Mouse (Mus musculus) B cell, adult 2 months (primary cell): Measurements from ENCODE around the gene Amigo3.
A peak's percentile ranks its signal among the peaks of the same experiment; 100 is the strongest.
"Not testable (repeated sequence)": the region's sequence is repeated elsewhere in the genome, so short reads cannot be mapped to it uniquely, and the experiment has no call there.

Source experiments
- DNase-seq, 2 experiments: peaks; one replicate each; pipeline ENCODE4 v3.0.0; 2022

The Amigo3 gene

DNA sequence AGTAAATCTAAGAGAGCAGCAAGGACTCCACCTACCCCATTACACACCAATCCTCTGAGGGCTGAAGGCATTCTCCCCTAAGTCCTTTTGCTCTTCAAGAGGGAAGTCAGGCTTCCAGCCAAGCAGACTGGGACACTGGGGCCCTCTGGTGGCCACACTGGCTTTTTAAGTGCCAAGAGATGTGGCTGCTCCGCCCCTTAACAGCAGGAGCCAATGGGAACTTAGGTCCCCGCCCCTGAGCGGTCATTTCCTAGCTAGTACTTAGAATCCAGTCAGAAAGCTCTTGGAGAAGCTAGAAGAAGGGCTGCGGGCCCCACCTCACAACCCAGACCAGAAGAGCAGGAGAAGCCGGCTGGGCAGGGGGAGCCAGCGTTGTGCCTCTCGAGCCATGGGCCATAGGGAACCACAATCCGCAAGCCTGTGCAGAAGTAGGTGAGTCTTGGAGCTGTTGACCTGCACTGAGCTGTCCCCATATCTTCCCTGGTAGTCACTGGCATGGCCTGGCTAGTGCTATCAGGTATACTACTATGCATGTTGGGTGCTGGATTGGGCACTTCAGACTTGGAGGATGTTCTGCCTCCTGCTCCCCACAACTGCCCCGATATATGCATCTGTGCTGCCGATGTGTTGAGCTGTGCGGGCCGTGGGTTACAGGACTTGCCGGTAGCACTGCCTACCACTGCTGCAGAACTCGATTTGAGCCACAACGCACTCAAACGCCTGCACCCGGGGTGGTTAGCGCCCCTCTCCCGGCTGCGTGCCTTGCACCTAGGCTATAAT, at the start of gene Amigo3:
TSS of gene Amigo3 (plus strand) at position 275 of the 780 bp plus-strand sequence.
- DNase-seq, result peak; percentile 96 to 98

DNA sequence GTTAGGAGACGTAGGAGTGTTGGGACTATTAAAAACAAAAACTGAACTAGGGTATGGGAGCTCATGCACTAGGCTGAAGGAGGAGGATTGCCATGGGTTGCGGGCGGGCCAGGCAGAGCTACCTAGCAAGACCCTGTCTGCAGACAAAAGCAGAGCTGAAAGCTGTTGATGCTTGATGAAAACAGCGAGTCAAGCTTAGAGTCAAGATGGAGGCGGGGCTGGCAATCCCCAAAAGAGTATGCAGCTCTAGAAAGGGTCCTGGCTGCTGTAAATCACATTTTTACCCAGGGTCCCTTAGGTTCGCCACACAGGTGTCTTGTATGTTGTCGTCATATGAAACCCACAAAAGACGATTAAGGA, 49.4 kb upstream of the Amigo3 start:
- DNase-seq, result peak; percentile 53 to 59

DNA sequence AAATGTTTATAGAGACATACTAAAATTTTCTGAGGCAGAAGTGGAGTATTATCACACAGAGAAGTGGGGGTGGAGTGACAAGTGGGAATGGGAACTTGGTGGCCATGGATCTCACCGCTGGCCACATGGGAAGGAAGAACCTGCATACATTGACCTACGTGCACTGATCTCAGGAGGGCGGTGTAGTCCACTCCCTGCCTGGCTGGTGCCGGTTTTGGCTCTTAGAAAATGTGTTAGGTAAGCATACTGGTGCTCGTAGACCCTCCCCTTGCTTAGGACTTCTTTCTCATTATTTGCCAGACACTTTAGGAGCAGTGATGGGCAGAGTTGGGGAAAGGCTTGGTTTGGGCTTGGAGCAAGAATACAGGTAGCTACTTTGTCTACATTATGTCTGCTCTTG, 44.9 kb upstream of the Amigo3 start:
- no peak for DNase-seq

DNA sequence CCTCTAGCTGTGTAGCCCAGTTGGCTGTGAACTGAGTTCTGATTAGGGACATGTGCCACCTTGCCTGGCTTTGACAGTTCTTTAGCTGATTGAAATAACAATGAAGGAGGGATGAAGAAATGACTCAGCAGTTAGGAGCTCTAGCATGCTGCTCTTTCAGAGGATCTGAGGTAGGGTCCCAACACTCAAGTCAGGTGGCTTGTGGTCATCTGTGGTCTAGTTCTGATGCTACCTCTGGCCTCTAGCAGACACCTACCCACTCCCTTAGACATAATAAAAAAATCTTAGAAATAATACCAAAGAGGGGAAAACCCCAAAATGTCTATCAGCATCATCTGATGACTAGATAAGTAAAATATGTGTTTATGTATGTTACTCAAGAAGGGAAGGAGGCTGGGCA, 42.6 kb upstream of the Amigo3 start:
- DNase-seq, result no peak

DNA sequence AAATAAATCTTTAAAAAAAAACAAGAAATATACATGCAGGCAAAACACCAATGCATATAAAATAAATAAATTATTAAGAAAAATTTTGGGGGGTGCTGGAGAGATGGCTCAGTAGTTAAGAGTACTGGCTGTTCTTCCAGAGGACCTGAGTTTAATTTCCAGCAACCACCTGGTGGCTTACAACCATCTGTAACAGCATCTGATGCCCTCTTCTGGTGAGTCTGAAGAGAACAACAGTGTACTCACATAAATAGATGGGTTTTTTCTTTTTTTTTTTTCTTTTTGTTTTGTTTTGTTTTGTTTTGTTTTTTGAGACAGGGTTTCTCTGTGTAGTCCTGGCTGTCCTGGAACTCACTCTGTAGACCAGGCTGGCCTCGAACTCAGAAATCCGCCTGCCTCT, 39.4 kb upstream of the Amigo3 start:
- not testable (repeated sequence) for DNase-seq

DNA sequence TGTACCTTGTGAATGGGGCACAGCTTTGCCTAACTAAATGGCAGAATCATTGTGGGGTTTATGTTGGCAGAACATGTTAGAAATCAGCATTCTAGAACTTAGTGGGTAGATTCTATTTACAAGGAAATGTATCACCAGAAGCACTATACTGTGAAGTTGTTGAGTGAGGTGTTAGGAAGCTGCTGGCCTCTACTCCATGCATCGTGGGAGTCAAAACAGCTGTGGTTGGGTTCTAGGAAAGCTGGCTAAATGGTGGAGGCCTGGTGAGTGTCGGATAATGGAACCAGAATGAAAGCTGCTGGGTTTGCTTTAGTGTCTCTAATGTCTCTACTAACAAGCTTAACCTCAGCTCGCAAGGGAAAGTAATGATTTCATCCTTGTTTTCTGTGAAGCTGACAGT, 35.8 kb upstream of the Amigo3 start:
- no peak for DNase-seq

DNA sequence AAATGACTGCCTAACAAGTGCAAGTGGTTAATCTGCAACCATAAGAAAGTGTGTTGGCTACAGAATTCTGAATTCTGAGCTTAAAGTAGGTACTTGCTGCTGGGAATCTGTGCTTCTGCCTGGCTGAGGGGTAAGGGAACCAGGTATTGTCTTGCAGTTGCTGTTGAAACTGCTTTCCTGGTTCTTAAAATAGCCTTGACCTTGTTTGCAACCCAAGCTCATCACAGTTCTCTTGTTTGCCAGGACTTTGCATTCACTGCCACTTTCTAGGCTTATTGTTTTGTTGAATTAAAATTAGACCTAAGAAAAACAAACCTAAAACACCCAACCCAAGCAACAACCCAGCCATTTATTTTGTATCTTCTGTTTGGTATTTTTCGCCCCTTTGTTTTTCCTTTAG, 32.2 kb upstream of the Amigo3 start:
- no peak for DNase-seq

DNA sequence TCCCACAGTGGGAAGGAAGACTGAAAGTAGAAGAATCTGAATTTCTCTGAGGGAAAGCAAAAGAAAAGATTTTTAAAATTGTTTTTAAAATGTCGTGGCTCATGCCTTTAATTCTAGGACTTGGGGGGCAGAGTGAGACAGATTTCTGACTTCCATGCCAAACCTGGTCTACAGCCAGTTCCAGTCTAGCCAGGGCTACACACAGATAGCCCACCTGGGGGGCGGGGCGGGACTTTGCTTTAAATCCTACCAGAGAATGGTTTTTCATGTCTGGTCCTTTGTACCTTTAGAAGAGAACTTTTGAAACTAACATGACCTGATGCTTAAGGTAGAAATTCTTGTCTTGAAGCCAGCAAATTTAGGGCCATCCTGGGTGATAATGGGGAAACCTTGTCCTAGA, 29.7 kb upstream of the Amigo3 start:
- no peak for DNase-seq

DNA sequence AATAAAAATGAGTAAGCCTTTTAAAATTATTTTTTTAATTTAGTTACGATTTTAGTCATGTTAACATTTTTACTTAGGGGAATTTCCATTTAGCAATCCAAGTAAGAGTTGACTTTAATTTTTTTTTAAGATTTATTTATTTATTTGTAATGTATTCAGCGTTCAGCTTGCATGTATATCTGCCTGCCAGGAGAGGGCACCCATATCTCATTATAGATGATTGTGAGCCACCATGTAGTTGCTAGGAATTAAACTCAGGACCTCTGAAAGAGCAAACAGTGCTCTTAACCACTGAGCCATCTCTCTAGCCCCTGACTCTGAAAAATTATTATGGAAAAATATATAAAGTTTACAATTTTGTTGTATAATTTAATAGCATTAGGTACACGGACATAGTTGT, 26.4 kb upstream of the Amigo3 start:
- DNase-seq, result no peak

DNA sequence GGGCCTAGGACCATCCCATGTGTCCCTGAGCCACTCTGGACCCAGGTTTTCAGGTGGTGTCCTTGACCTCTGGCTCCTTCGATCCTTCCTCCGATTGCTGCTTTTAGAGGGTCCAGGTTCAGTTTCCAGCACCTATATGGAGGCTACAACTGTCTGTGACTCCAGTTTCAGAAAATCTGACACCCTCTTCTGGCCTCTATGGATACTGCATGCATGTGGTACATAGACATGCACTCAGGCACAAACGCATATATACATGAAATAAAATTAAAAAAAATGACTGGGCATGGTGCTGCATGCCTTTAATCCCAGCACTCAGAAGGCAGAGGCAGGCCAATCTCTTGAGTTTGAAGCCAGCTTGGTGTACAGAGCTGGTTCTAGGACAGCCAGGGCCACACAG, 25.1 kb upstream of the Amigo3 start:
- DNase-seq, result no peak

DNA sequence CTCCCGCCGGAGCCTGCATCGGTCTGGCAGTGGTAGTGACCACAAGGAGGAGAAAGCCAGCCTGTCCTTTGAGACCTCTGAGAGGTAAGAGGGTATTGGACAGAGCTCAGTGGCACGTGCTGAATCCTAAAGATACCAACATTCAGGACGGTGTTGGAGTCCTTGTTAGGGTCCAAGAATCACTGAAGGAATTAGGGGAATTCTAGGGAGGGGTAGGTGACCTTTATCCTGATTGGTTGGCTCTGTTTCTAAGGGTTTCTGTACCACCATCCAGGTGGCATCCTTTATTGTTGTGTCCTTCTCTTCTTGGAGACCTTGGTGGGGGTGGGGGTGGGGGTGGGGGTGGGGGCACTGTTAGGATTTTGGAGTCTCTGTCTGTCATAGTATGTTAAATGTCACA, 20.8 kb upstream of the Amigo3 start:
- DNase-seq, result no peak

DNA sequence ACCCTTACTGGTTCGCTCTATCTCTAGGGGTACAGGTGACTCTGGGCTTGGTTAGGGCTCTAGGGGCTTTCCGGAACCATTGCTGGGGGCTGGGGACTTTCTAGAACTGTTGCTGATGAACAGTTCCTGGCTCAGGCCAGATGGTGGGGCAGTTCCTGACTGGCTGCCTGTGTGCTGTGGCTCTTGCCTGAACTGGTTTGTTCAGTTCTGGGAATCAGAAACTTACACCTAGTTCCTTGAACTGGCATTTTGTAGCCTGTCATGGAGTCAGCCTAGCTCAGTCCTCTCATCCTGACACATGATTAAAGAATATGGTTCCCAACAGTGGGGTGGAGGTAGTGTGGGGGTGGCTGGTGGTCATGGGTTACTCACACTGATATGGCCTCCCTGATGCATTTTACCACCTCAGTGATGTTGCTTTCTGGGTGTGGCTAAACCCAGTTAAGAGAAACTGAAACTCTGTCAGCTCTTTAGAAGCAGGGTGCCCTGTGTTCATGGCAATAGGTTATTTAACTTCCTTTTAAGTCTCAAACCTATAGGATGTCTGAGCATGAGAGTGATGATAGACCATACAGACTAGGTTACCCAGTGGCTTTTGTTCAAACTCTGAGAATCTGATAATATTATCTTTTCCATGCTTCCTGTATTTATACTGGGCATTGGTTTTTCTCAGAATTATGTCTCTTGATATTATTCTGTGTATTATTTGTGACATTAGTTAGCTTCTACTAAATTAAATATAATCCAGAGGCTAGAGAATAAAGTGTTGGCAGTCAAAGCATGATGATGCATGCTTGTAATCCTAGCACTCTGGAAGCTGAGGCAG, 17.4 kb upstream of the Amigo3 start:
- DNase-seq, result peak; percentile 50 to 64

DNA sequence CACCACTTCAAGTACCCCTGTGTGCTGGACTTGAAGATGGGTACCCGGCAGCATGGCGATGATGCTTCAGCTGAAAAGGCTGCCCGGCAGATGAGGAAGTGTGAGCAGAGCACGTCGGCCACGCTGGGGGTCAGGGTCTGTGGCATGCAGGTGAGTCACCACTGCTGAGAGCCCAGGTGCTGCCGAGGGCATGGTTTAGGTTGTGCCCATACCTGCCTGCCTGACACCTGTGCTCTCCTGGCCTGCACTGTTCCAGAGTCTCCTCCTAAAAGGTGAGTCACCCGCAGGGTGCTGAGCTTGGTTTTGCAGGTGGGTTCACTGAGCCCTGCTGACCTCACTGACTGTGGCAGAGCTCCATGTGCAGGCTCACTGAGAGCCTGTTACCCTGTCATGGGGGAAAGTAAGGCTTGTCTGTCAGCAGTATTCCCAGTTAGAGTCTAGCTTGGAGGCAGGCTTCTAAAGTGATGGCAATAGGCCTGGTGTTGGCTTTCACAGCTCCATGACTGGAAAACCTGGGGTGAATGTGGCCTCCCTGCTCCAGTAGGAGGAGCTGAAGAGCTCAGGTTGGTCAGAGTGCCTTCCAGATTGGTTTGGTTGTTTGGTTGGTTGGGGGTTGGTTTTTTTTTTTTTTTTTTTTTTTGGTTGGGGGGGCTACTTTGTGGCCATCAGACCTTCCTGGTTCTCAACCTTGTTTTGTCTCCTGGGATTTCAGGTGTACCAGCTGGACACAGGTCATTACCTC, 8.0 kb upstream of the Amigo3 start:
- no peak for DNase-seq

DNA sequence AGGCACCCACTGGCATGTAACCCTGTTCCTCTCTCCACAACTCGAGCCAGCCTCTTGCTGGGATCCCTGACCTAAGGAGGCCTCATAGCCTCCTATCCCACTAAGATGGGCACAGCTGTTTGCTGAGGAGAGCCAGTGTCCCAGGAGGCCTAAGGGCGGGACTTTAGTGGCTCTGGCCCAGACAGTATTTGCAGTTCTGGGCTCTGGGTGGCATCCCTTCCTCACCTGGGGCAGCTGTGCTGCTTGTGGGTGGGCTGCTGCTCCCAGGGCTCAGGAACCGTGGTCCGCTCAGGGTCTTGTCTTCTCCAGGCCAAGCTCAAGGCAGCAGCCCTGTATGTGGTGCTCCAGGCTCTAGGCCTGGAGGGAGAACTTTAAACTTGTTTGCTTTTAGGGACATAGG, 6.4 kb upstream of the Amigo3 start:
- DNase-seq, result no peak

DNA sequence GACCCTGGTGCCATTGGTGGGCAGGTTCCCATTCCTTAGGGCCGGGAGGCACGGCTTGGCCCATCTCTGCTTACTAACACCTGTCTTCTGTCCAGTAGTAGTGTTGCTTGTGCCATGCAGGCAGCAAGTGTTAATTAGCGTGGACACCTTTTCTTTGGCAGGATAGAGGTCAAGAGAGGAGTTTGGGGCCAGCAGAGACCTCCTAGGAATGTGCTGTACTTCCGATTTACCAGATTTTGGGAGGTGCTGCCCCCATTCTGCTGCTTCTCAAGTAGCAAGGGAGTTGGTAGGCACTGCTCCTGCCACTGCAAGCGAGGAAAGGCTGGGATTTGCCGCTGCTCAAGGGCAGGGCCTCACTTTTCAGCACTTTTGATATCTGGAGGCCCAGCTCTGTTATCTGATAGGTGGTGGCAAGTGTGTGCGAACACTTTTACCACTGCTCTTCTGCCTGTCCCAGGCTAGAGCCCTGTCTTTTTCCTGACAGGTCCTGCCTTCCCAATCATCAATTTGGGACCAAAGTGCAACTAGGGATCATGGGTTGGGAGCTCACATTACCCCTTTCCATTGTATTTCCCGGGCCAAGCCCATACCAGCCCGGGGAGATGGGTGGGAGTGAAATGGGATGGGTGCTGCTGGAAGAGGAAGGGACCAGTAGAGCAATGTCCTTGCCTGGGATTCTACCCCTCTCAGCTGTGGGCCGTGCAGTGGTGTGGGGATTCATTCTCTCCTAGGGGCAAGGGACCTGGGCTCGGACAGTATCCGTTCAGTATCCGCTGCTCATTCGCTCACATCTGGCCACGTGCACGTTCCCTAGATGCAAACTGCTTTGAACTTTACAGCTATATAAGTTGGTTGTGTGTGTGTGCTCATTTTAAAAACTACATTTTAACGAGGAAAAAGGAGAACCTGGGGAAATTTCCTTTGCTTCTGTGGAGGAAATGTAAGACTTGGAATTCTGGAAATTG, 5.1 kb upstream of the Amigo3 start:
- DNase-seq, result no peak

DNA sequence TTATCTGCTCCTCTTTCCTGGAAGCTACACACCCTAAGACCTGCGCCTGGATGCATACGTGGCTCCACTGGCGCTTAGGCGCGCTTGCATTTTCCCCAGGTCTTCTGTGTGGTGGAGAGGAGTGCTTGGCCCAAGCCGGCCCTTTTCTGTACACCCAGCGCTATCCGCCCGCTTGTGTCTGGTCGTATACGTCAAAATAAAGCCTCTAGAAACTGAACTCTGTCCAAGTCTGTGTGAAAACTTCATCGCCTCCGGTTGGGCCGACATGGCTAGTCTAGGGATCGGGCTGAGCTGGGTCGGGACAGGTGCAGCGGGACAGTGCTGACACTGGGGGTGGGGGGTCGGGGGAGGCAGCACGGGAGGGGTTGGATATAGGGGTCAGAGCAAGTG, 4.4 kb upstream of the Amigo3 start:
- DNase-seq, result no peak

DNA sequence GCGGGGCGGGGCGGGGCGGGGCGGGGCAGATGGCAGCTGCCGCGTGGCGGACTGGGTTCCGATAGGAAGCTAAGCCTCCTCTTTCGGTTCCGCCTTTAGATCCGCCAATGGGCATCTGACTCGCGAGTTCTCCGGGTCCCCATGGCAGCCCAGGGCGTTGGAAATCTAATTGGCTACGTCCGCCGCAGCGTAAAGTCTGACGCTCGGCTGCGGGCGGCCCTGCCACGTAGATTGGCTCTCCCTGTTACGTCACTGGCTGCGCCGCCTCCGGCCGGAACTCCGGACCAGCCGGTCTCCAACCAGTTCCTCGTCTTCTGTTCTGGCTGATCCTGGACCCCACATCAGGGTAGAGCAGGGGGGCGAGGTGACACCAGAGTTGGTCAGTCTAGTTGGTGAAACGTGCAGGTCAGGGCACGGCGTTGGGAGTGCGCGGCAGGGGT, 3.9 kb upstream of the Amigo3 start, which contains the start of gene Gmppb:
TSS of gene Gmppb (plus strand) at position 227 of the 440 bp plus-strand sequence.
- DNase-seq, result peak; percentile 96 to 97

DNA sequence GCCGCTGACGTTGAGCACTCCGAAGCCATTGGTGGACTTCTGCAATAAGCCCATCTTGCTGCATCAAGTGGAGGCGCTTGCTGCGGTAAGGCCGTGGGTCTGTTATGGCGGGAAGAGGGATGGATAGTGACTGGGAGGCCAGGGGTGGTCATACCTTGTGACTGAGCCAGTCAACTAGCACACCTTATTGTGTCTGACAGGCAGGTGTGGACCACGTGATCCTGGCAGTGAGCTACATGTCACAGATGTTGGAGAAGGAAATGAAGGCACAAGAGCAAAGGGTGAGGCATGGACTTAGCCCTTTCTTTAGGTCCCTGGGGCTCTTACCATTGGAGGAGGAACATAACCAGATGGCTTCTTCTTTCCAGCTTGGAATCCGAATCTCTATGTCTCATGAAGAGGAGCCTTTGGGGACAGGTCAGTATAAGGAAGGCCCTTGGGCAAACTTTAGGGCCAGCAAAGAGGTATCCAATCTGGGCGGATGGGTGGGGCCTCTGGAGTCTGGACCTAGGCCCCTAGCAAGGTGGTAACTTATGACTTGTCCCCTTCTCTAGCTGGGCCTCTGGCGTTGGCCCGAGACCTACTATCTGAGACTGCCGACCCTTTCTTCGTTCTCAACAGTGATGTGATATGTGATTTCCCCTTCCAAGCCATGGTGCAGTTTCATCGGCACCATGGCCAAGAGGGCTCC, 3.3 kb upstream of the Amigo3 start:
- no peak for DNase-seq

DNA sequence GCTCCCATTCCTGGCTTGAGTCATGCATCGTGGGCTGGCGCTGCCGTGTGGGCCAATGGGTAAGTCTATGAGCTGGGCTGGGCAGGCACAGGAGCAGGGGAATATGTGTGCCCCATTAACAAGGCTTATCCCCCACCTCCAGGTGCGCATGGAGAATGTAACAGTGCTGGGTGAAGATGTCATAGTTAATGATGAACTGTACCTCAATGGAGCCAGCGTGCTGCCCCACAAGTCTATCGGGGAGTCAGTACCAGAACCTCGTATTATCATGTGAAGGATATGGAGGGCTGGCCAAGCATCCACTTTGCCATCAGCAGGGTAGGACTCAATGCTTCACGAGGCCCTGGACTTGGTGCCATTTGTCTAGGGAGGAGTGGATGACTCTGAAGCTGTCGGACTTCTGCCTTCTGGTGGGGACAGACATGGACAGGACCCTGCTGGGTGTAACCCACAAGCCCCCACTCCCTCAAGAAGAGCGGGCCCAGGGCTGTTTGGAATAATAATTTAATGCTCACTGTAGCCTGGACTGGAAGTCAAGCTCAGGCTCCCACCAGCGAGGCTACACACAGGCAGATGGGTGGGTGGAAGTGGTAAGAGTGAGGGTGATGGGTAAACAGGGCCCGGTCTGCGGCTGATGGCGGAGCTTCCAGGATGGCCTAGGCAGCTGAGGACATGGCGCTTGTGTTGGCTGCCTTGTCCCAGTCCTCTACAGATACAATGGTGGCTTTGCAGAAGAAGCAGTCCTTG, 1.6 kb upstream of the Amigo3 start:
- DNase-seq, result no peak

DNA sequence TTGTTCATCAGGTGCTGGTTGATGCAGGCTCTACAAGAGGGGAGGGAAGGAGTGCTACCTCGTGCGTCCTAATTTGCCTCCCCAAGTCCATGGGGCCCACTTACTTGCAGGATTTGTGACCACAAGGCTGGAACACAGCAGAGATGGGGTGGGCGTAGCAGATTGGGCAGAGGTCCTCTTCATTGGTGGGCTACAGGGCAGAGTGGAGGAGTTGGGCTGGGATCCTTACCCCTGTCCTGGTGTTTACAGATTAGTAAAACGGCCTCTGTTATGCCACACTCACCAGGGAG, 1.1 kb upstream of the Amigo3 start:
- DNase-seq, result no peak

DNA sequence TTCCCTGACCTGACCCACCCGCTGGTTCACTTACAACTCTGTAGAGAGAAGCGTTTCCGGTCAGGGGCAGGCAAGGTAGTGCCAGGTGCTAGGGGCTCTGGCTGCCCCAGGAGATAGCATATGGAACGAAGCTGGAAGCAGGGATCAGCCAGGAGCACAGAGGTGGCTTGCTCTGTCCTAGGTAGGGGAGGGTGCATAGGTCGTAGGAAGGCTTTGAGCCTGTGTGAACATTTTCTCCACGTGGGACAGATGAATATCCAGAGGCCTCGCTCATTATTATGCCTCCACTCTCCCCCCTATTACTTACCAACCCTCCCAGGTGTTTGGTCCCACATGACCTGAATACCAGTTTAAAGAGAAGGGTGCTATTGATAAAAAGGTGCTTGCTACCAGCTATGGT, 548 bp upstream of the Amigo3 start:
- no peak for DNase-seq
